Mouse (Mus musculus): ENCODE data around the gene Uck2.

Uck2 gene

DNA sequence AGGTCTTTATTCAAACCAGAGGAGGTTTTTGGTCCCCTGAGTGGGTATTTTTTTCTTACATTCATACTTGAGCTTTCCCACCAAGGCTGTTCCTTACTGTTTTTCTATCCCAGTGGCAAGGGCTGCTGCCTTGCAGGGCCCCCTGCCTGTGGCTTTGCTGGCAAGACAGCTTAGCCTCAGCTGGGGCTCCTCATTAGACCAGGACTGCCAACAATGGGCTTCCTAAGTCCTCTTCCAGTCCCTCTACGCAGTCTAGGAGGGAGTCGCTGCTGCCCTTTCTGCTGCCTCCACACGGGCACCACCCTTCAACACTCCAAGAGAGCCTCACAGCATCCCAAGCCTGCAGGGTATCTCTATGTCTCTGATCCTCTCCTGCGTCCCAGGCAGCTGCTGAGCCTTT lies 76.3 kb downstream of the Uck2 start:
- no peak for DNase-seq (ENCODE audit: low spot score)

DNA sequence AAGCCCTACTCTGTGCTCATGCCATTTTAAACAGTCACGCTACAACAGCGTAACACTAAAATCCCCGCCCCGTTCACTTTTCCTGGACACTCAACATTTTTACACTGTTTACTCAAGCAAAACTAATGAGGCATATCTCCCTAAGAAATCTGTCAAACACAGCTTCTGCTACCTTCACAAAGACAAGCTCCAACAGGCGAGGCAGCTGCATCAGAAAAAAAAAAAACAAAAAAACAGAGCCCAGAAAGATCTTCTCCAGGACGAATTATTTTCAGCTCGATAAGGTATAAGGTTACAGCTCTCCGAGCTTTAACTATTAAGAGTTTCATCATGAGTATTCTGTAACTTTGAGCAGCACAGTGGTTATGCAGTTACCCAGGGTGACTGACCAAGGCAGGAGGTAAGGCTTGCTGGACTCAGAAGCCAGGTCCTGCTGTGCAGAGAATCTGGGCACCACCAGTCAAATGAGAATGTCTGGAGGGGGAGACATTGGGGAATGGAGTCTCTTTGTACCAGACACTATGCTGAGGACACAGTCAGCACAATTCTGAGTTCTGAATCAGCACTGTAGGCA lies 79.9 kb downstream of the Uck2 start:
- no peak for DNase-seq (ENCODE audit: low spot score)

DNA sequence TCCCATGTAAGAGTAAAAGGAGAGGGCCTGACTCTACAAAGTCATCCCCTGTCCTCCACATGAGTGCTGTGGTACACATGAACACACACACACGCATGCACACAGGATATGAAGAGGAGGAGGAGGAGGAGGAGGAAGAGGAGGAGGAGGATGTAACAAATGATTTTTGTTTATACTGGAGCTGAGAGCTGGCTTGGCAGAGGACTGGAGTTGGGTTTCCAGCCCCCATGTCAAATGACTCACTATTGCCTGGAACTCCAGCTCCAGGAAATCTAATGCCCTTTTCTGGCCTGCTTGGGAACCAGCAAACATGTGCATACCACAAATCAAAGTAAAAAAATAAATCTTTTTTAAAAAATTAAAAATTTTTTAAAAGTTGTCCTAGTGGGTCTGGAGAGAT lies 80.7 kb downstream of the Uck2 start:
- DNase-seq (ENCODE audit: low spot score): no peak

DNA sequence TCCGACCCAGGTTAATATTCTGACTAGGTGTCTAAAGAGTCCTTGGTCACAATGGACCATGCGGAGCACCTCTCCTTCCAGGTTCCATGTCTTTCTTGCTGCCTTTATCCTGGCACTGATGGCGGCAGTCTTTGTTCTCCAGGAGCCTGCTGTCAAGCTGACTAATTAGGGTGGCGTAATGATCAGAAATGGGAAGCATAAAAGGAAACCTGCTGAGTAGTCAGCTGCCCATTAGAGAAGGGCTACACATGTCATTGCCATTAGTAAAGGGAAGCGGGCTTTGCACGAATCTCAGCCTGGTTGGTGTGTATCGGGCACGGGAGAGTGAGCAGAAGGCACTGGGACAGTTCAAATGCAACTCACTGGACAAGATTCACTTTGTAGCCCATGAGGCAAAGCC lies 90.4 kb downstream of the Uck2 start:
- no peak for DNase-seq (ENCODE audit: low spot score)

DNA sequence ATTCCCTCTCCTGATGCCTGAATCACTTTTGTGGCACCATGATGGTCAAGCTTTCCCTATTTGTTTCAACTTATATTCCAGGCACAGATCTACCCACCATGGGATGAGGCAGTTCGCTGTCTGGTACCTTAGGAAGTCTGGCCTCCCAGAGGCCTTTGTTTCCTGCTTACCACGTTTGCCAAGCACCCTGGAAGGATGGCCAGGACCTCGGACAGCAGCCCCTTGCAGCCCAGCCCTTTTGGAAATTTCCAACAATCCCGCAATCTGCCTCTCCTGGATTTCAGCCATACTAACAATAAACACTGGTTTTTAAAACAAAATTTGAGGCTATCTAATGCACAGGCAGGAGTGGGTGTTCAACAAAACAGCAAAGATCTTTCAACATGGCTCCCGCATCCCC lies 97.3 kb downstream of the Uck2 start:
- DNase-seq (ENCODE audit: low spot score): peak; percentile 23

DNA sequence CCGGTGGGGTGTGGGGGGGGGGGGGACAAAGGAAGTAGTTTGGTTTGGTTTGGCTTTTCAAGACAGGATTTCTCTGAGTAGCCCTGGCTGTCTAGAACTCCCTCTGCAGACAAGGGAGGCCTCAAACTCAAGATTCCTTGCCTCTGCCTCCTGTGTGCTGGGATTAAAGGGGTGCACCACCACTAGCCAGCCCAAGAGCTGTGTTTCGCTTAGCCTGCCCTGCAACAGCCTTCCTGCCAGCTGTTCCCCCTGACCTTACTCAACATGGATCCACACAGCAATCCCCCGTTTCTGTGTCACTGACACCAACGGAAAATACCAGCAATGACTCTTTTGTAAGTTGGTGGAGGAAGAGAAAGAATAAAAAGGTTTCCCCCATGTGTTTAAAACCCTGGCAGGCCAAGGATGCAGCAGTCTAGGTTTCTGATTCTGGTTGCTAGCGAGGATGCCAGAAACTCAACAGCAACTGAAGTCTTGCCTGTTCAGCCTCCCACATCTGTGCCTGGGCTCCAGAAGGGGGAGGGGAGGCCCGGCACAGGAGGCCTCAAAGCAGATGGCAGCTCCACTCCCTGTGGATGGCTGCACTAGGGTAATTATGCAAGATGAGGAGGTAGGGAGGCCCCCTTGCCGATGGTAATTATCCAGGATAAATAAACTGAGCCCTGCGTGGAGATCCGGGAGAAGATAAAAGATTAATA lies 103.1 kb downstream of the Uck2 start:
- no peak for DNase-seq (ENCODE audit: low spot score)
